Mouse (Mus musculus): ENCODE results near the gene 4921530L21Rik.

Gene 4921530L21Rik

GRCm38 (mm10) chr14:95880954-95881353, at the start of gene 4921530L21Rik:
Gene 4921530L21Rik, plus strand, starts transcription at chr14:95881254.
- WGBS = 82% methylated on average over 1 of the region's 1 CpGs

- 63% methylated on average over 3 of the region's 3 CpGs for WGBS
Observed at GRCm38 (mm10) chr14:95833866-95834265, 47.2 kb upstream of the 4921530L21Rik start.

GRCm38 (mm10) chr14:95862981-95863380, 18.1 kb upstream of the 4921530L21Rik start:
- 96% methylated on average over 3 of the region's 3 CpGs for WGBS

GRCm38 (mm10) chr14:95865676-95866416, 15.2 kb upstream of the 4921530L21Rik start:
- WGBS = 55% methylated on average over 7 of the region's 7 CpGs

- 74% methylated on average over 5 of the region's 5 CpGs for WGBS
Observed at GRCm38 (mm10) chr14:95872020-95872419, 9.0 kb upstream of the 4921530L21Rik start.

- 20% methylated on average over 3 of the region's 3 CpGs for WGBS
Observed at GRCm38 (mm10) chr14:95876785-95877510, 4.1 kb upstream of the 4921530L21Rik start.

- WGBS = 45% methylated on average over 1 of the region's 1 CpGs
Observed at GRCm38 (mm10) chr14:95877548-95877947, 3.5 kb upstream of the 4921530L21Rik start.

GRCm38 (mm10) chr14:95899458-95899857, 18.4 kb downstream of the 4921530L21Rik start:
- 42% methylated on average over 6 of the region's 6 CpGs for WGBS

- 79% methylated on average over 1 of the region's 1 CpGs for WGBS
Observed at GRCm38 (mm10) chr14:95904591-95905095, 23.6 kb downstream of the 4921530L21Rik start.

GRCm38 (mm10) chr14:95913293-95913692, 32.2 kb downstream of the 4921530L21Rik start:
- 53% methylated on average over 2 of the region's 2 CpGs for WGBS

- WGBS = 68% methylated on average over 1 of the region's 1 CpGs
Observed at GRCm38 (mm10) chr14:95926742-95927141, 45.7 kb downstream of the 4921530L21Rik start.

- WGBS = 87% methylated on average over 3 of the region's 3 CpGs
Observed at GRCm38 (mm10) chr14:95927810-95928785, 47.0 kb downstream of the 4921530L21Rik start.
